ENCODE assay signal across 8 mouse cellular contexts in the genomic region with DNA sequence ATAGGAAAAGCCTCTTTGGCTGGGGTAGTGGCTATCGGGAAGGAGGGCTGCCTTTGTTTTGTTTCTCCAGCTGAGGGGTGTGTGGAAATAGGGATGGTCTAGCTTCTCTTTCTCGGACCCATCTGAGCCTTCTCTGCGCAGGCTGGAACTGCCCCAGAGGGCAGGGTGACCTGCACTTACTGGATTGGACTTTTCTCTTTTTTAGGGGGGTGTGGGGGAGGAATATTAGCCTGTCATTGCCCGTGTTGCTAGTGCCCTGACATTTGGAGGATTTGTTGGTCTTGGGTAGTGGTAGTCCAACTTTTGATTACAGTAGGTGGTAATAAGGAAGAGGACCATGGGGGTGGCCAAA. TPM values are rescaled to one million over a fixed set of nuclear protein-coding genes. Genes with fewer than 3 reads are reported as not detected.
DNase-seq lines count a peak whose midpoint lies in the region; ATAC-seq and TF ChIP-seq lines count a peak whose summit lies in the region.
"Had no signal": no experiment of that assay in that cellular context is flagged by ENCODE, and none has a peak within 500 bp of the region (broad histone marks: within the 10 kb centered on the region; RNA-seq: fewer than 3 reads in every experiment).

No protein-coding gene starts in this region.

- H3K27ac ChIP-seq in CH12.LX (ENCODE audit: insufficient read depth, low read depth) (peak overlapping the region; percentile 19; the same call in 1 of the 2 replicates), MEL (ENCODE audit: control insufficient read depth, low read depth, low read length) (peak overlapping the region; percentile 44)
- H3K27ac ChIP-seq in heart, postnatal 0 days (ENCODE audit: low read depth) = peak overlapping the region; percentile 96
- peak overlapping the region; percentile 98 for H3K27ac ChIP-seq in limb, embryonic 13.5 days
- H3K27ac ChIP-seq in midbrain, embryonic 16.5 days (ENCODE audit: low read length) = peak overlapping the region; percentile 99

- TF ChIP-seq RAD21 in CH12.LX (IDR thresholded peaks at IDR 0.05; ENCODE audit: low read depth, low read length) (no peak), MEL (IDR thresholded peaks at IDR 0.05; ENCODE audit: low read depth, low read length) (no peak)

- H3K4me1 ChIP-seq in CH12.LX (ENCODE audit: control insufficient read depth in 1 of 2, insufficient read depth in 2 of 2) (peaks cover 0 to 42% of the 10 kb centered on the region in 2 experiments; a peak in 2 of 4 replicates), MEL (ENCODE audit: control insufficient read depth in 1 of 2, insufficient read depth in 2 of 2, low read length in 2 of 2) (peaks cover 20 to 21% of the 10 kb centered on the region in 2 experiments)
- peaks cover 12% of the 10 kb centered on the region; the same call in 1 of the 2 replicates for H3K4me1 ChIP-seq in heart, postnatal 0 days (ENCODE audit: control insufficient read depth, insufficient read depth)
- peaks cover 14% of the 10 kb centered on the region for H3K4me1 ChIP-seq in limb, embryonic 13.5 days
- peaks cover 21% of the 10 kb centered on the region for H3K4me1 ChIP-seq in midbrain, embryonic 16.5 days (ENCODE audit: control insufficient read depth, insufficient read depth, low read length)

- TF ChIP-seq POLR2A in CH12.LX (IDR thresholded peaks at IDR 0.05; ENCODE audit: low read depth, low read length) = no peak
- TF ChIP-seq POLR2A in MEL (IDR thresholded peaks at IDR 0.05; ENCODE audit: control insufficient read depth in 1 of 2, insufficient read depth in 1 of 2, low read depth in 1 of 2, low read length in 2 of 2, poor library complexity in 1 of 2) = no peak

- peak; percentile 34 for ATAC-seq in erythroblast, adult 5-6 weeks (replicated peaks; ENCODE audit: low FRiP score, poor library complexity, severe bottlenecking)
- peak; percentile 21 for ATAC-seq in heart, postnatal 0 days (ENCODE audit: insufficient read depth, low read depth)
- ATAC-seq in limb, embryonic 13.5 days (ENCODE audit: low FRiP score, low read depth) = no peak
- ATAC-seq in midbrain, embryonic 16.5 days = peak; percentile 29

- H3K27me3 ChIP-seq in CH12.LX (replicated peaks) (no peaks in the 10 kb centered on the region), MEL (ENCODE audit: control insufficient read depth in 1 of 2, insufficient read depth in 2 of 2, low read length in 2 of 2) (no peaks in the 10 kb centered on the region)
- no peaks in the 10 kb centered on the region for H3K27me3 ChIP-seq in heart, postnatal 0 days (ENCODE audit: control insufficient read depth, insufficient read depth, low read length)
- H3K27me3 ChIP-seq in limb, embryonic 13.5 days = no peaks in the 10 kb centered on the region
- no peaks in the 10 kb centered on the region for H3K27me3 ChIP-seq in midbrain, embryonic 16.5 days (ENCODE audit: control insufficient read depth, insufficient read depth, low read depth, low read length)

- no peaks in the 10 kb centered on the region for H3K9me3 ChIP-seq in CH12.LX (replicated peaks; ENCODE audit: low read length)
- no peaks in the 10 kb centered on the region for H3K9me3 ChIP-seq in MEL (replicated peaks; ENCODE audit: insufficient read depth, low read length)
- H3K9me3 ChIP-seq in heart, postnatal 0 days (replicated peaks; ENCODE audit: control insufficient read depth, low read length) = 0 out of 2 replicates have a peak, but pooled peaks cover 3% of the 10 kb centered on the region
- H3K9me3 ChIP-seq in limb, embryonic 13.5 days = no peaks in the 10 kb centered on the region
- no peaks in the 10 kb centered on the region for H3K9me3 ChIP-seq in midbrain, embryonic 16.5 days (replicated peaks; ENCODE audit: control insufficient read depth, low read length, poor library complexity, severe bottlenecking)

- 2% methylated on average over 4 of the region's 4 CpGs for WGBS in heart, postnatal 0 days
- 0% methylated on average over 4 of the region's 4 CpGs for WGBS in limb, embryonic 13.5 days
- WGBS in midbrain, embryonic 16.5 days = 0% methylated on average over 4 of the region's 4 CpGs

- H3K4me3 ChIP-seq in CH12.LX (replicated peaks in 1 of 3; ENCODE audit: low read depth in 2 of 3, low read length in 2 of 3, poor library complexity in 1 of 3) (peak overlapping the region; percentile 83 to 93 (median 84)), MEL (ENCODE audit: control insufficient read depth in 1 of 2, insufficient read depth in 1 of 2, low read depth in 2 of 2, low read length in 2 of 2) (peak overlapping the region; percentile 94)
- H3K4me3 ChIP-seq in heart, postnatal 0 days (ENCODE audit: low read depth, low read length) = peak overlapping the region; percentile 98
- H3K4me3 ChIP-seq in limb, embryonic 13.5 days = peak overlapping the region; percentile 96
- H3K4me3 ChIP-seq in midbrain, embryonic 16.5 days (ENCODE audit: low read depth, low read length) = peak overlapping the region; percentile 92

- in situ Hi-C loops in CH12.LX (cut with MboI; ENCODE audit: low pct_ligation_motif_present, low pct_unique_long_range_greater_than_20kb, low sequenced_read_pairs) = no loop called here

- peak; percentile 25 for DNase-seq in CH12.LX (ENCODE audit: extremely low read depth)
- DNase-seq in MEL (ENCODE audit: low read depth, low spot score) = peak; percentile 48
- DNase-seq in heart, postnatal 0 days (ENCODE audit: low spot score) = peak; percentile 47
- DNase-seq in thymus, postnatal 0 days (ENCODE audit: low spot score) = no peak

- dilution Hi-C loops in CH12.LX (cut with MboI; ENCODE audit: extremely low pct_ligation_motif_present, extremely low pct_unique_long_range_greater_than_20kb, low sequenced_read_pairs) = no loop called here

- H3K9ac ChIP-seq in CH12.LX (ENCODE audit: insufficient read depth, low read depth) (peak overlapping the region; percentile 95), MEL (ENCODE audit: control insufficient read depth, low read depth, low read length, poor library complexity, severe bottlenecking) (peak overlapping the region; percentile 98)
- peak overlapping the region; percentile 89 for H3K9ac ChIP-seq in heart, postnatal 0 days (replicated peaks; ENCODE audit: low read depth, low read length)
- H3K9ac ChIP-seq in limb, embryonic 13.5 days = peak overlapping the region; percentile 99
- peak overlapping the region; percentile 97 for H3K9ac ChIP-seq in midbrain, embryonic 16.5 days (ENCODE audit: low read depth, low read length)

- H3K79me2 ChIP-seq in CH12.LX (replicated peaks; ENCODE audit: control insufficient read depth, extremely low read depth, insufficient read depth, poor library complexity, severe bottlenecking) = peaks cover 28% of the 10 kb centered on the region
- peaks cover 25% of the 10 kb centered on the region for H3K79me2 ChIP-seq in MEL (ENCODE audit: control insufficient read depth, insufficient read depth, low read length, poor library complexity)

- H3K36me3 ChIP-seq in CH12.LX (replicated peaks in 1 of 2; ENCODE audit: control insufficient read depth in 1 of 2, insufficient read depth in 1 of 2, low read length in 1 of 2) (peaks cover 0 to 16% of the 10 kb centered on the region in 2 experiments), MEL (ENCODE audit: control insufficient read depth in 1 of 2, insufficient read depth in 2 of 2, low read length in 2 of 2) (peaks cover 0 to 31% of the 10 kb centered on the region in 2 experiments; a peak in 2 of 4 replicates)
- H3K36me3 ChIP-seq in heart, postnatal 0 days (replicated peaks; ENCODE audit: control insufficient read depth, insufficient read depth, low read length) = peaks cover 10% of the 10 kb centered on the region; the same call in 1 of the 2 replicates
- peaks cover 26% of the 10 kb centered on the region for H3K36me3 ChIP-seq in limb, embryonic 13.5 days
- no peaks in the 10 kb centered on the region for H3K36me3 ChIP-seq in midbrain, embryonic 16.5 days (ENCODE audit: control insufficient read depth, insufficient read depth, low read length)

- peak overlapping the region; percentile 98 for H3K4me2 ChIP-seq in CH12.LX (ENCODE audit: insufficient read depth, low read depth, poor library complexity, severe bottlenecking)
- peak overlapping the region; percentile 81 for H3K4me2 ChIP-seq in heart, postnatal 0 days (ENCODE audit: low read depth, low read length)
- H3K4me2 ChIP-seq in limb, embryonic 13.5 days (replicated peaks) = peak overlapping the region; percentile 70
- peak overlapping the region; percentile 60 for H3K4me2 ChIP-seq in midbrain, embryonic 16.5 days (ENCODE audit: low read length)

- TF ChIP-seq EP300 in CH12.LX (IDR thresholded peaks at IDR 0.05; ENCODE audit: low read length) = no peak
- TF ChIP-seq EP300 in MEL (IDR thresholded peaks at IDR 0.05; ENCODE audit: low read depth in 1 of 2, low read length in 2 of 2) = no peak
- 0 out of 2 replicates have a peak, but pooled peaks have one; percentile 0 for TF ChIP-seq EP300 in heart, postnatal 0 days (IDR thresholded peaks at IDR 0.05; ENCODE audit: low read depth)

- no peak for TF ChIP-seq CTCF in CH12.LX (conservative IDR thresholded peaks at IDR 0.05 in 1 of 2, IDR thresholded peaks at IDR 0.05 in 1 of 2; ENCODE audit: low read depth in 2 of 2, low read length in 2 of 2)
- no peak for TF ChIP-seq CTCF in MEL (IDR thresholded peaks at IDR 0.05 in 2 of 3, conservative IDR thresholded peaks at IDR 0.05 in 1 of 3; ENCODE audit: control insufficient read depth in 1 of 3, insufficient read depth in 1 of 3, low read depth in 2 of 3, low read length in 3 of 3, poor library complexity in 1 of 3, severe bottlenecking in 1 of 3)
- no peak for TF ChIP-seq CTCF in heart, postnatal 0 days (IDR thresholded peaks at IDR 0.05; ENCODE audit: low read depth)

RNA-seq across cellular contexts. Expression of a gene that starts 0.9 kb away (rescaled TPM):
- 30.4 and 31.7 TPM in 2 replicates for total RNA-seq in CH12.LX (2012; rRNA removed)
- 38.9 and 53.7 TPM in 2 replicates for total RNA-seq in CH12.LX (2014; rRNA removed)
- 83.7 and 90.9 TPM in 2 replicates for polyA plus RNA-seq in CH12.LX (2012; ENCODE audit: insufficient read length, low read depth)
- 24.5 and 28.2 TPM in 2 replicates for total RNA-seq in MEL (2012; rRNA removed)
- 10 to 100 TPM; 70.1 to 94.1 TPM for polyA plus RNA-seq in MEL (2012; ENCODE audit: insufficient read depth in 1 of 2, insufficient read length in 2 of 2, low read depth in 1 of 2, low replicate concordance in 2 of 2, missing spikeins in 1 of 2)
- total RNA-seq in erythroblast, adult 5-6 weeks (2015; ENCODE audit: low replicate concordance) = 229 and 299 TPM in 2 replicates
- 275 and 350 TPM in 2 replicates for total RNA-seq in erythroblast, adult 5-6 weeks (2017; ENCODE audit: low replicate concordance)
- total RNA-seq in heart, postnatal 0 days (2014; rRNA removed; ENCODE audit: low replicate concordance) = 43.7 and 48.9 TPM in 2 replicates
- 60.9 and 69.7 TPM in 2 replicates for polyA plus RNA-seq in heart, postnatal 0 days (2015; fragmentation: Nextera tagmentation; extraction: Ambion mirVana)
- 94.5 and 98.1 TPM in 2 replicates for polyA plus RNA-seq in limb, embryonic 13.5 days (2015; fragmentation: Nextera tagmentation; extraction: Ambion mirVana)
- 51.1 and 57.5 TPM in 2 replicates for polyA plus RNA-seq in midbrain, embryonic 16.5 days (2015; fragmentation: Nextera tagmentation; extraction: Ambion mirVana)
- 50.9 and 56.1 TPM in 2 replicates for polyA plus RNA-seq in thymus, postnatal 0 days (2015; fragmentation: Nextera tagmentation; extraction: Ambion mirVana)

RNA-seq across cellular contexts. Expression of a gene that starts 12.2 kb away (rescaled TPM):
- 30.0 and 38.1 TPM in 2 replicates for total RNA-seq in CH12.LX (2012; rRNA removed)
- 22.0 and 24.7 TPM in 2 replicates for total RNA-seq in CH12.LX (2014; rRNA removed)
- 79.3 and 81.5 TPM in 2 replicates for polyA plus RNA-seq in CH12.LX (2012; ENCODE audit: insufficient read length, low read depth)
- 28.1 and 36.6 TPM in 2 replicates for total RNA-seq in MEL (2012; rRNA removed)
- 10 to 100 TPM in 1 of 2 experiments, not detected in 1; 71.2 TPM for polyA plus RNA-seq in MEL (2012; ENCODE audit: insufficient read depth in 1 of 2, insufficient read length in 2 of 2, low read depth in 1 of 2, low replicate concordance in 2 of 2, missing spikeins in 1 of 2)
- total RNA-seq in erythroblast, adult 5-6 weeks (2015; ENCODE audit: low replicate concordance) = 1.9 and 2.9 TPM in 2 replicates
- 4.8 and 10.7 TPM in 2 replicates for total RNA-seq in erythroblast, adult 5-6 weeks (2017; ENCODE audit: low replicate concordance)
- 15.0 and 39.8 TPM in 2 replicates for total RNA-seq in heart, postnatal 0 days (2014; rRNA removed; ENCODE audit: low replicate concordance)
- 6.6 and 7.3 TPM in 2 replicates for polyA plus RNA-seq in heart, postnatal 0 days (2015; fragmentation: Nextera tagmentation; extraction: Ambion mirVana)
- polyA plus RNA-seq in limb, embryonic 13.5 days (2015; fragmentation: Nextera tagmentation; extraction: Ambion mirVana) = 26.0 and 28.9 TPM in 2 replicates
- polyA plus RNA-seq in midbrain, embryonic 16.5 days (2015; fragmentation: Nextera tagmentation; extraction: Ambion mirVana) = 40.9 and 43.6 TPM in 2 replicates
- 12.1 and 15.8 TPM in 2 replicates for polyA plus RNA-seq in thymus, postnatal 0 days (2015; fragmentation: Nextera tagmentation; extraction: Ambion mirVana)

RNA-seq across cellular contexts. Expression of a gene that starts 38.4 kb away (rescaled TPM):
- not detected in 2 replicates for total RNA-seq in CH12.LX (2012; rRNA removed)
- total RNA-seq in CH12.LX (2014; rRNA removed) = not detected in 2 replicates
- polyA plus RNA-seq in CH12.LX (2012; ENCODE audit: insufficient read length, low read depth) = not detected in 2 replicates
- total RNA-seq in MEL (2012; rRNA removed) = 0.10 and 0.12 TPM in 2 replicates
- under 1 TPM in 1 of 2 experiments, not detected in 1; 0.42 TPM for polyA plus RNA-seq in MEL (2012; ENCODE audit: insufficient read depth in 1 of 2, insufficient read length in 2 of 2, low read depth in 1 of 2, low replicate concordance in 2 of 2, missing spikeins in 1 of 2)
- not detected in 2 replicates for total RNA-seq in erythroblast, adult 5-6 weeks (2015; ENCODE audit: low replicate concordance)
- not detected in 2 replicates for total RNA-seq in erythroblast, adult 5-6 weeks (2017; ENCODE audit: low replicate concordance)
- total RNA-seq in heart, postnatal 0 days (2014; rRNA removed; ENCODE audit: low replicate concordance) = 0.54 and 6.3 TPM in 2 replicates
- 0.19 and 0.36 TPM in 2 replicates for polyA plus RNA-seq in heart, postnatal 0 days (2015; fragmentation: Nextera tagmentation; extraction: Ambion mirVana)
- 6.7 and 7.7 TPM in 2 replicates for polyA plus RNA-seq in limb, embryonic 13.5 days (2015; fragmentation: Nextera tagmentation; extraction: Ambion mirVana)
- 0.24 and 0.41 TPM in 2 replicates for polyA plus RNA-seq in midbrain, embryonic 16.5 days (2015; fragmentation: Nextera tagmentation; extraction: Ambion mirVana)
- polyA plus RNA-seq in thymus, postnatal 0 days (2015; fragmentation: Nextera tagmentation; extraction: Ambion mirVana) = 5.6 and 9.1 TPM in 2 replicates
- total RNA-seq: gastrocnemius, adult 8-10 months had no signal

Comparison
In these comparisons a context has a peak if more than half of its experiments do, and no peak if none do; other contexts are left out.
1. H3K27ac ChIP-seq: peak in every context shown above with its lines; median percentile 99 in midbrain, embryonic 16.5 days; 98 in limb, embryonic 13.5 days; 96 in heart, postnatal 0 days; 44 in MEL; 19 in CH12.LX.